Mouse (Mus musculus) cortical plate, adult 2 months (tissue): ENCODE results near the gene Nanos3.

ENCODE experiments used
- CTCF ChIP-seq: fragments of 200-500 bp; IDR thresholded peaks from 2 replicates; pipeline ENCODE4 v1.5.1; 2011; ENCODE audit warnings: mild to moderate bottlenecking, control low read depth, low read length; ENCODE audit not compliant: insufficient read depth; ENCODE audit errors: extremely low read depth
- POLR2A ChIP-seq: fragments of 200-500 bp; IDR thresholded peaks from 2 replicates; pipeline ENCODE4 v1.6.1; 2011; ENCODE audit warnings: mild to moderate bottlenecking, low read length, control low read depth; ENCODE audit not compliant: insufficient read depth; ENCODE audit errors: extremely low read depth

- TF ChIP-seq CTCF (no peak), POLR2A (no peak)
Observed at GRCm38 (mm10) chr8:84230735-84231134, 45.7 kb upstream of the Nanos3 start.
